Mouse (Mus musculus): ENCODE measurements around the gene Nvl. TPM values are rescaled to one million over a fixed set of nuclear protein-coding genes. Genes with fewer than 3 reads are reported as not detected.

Nvl gene
- polyA plus RNA-seq, 1 experiment = 68.9 TPM

GRCm38 (mm10) chr1:181144966-181145365 is 962 bp upstream of the Nvl start:
- TF ChIP-seq POLR2A (IDR thresholded peaks at IDR 0.05; ENCODE audit: borderline replicate concordance, extremely low read depth, insufficient read depth, insufficient read length, poor library complexity, severe bottlenecking) (no peak), CTCF (IDR thresholded peaks at IDR 0.05; ENCODE audit: borderline replicate concordance, extremely low read depth, insufficient read depth, insufficient read length) (no peak)

GRCm38 (mm10) chr1:181143609-181143949 is 425 bp downstream of the Nvl start:
- TF ChIP-seq CTCF (IDR thresholded peaks at IDR 0.05; ENCODE audit: borderline replicate concordance, extremely low read depth, insufficient read depth, insufficient read length) = no peak
- no peak for TF ChIP-seq POLR2A (IDR thresholded peaks at IDR 0.05; ENCODE audit: borderline replicate concordance, extremely low read depth, insufficient read depth, insufficient read length, poor library complexity, severe bottlenecking)
- no peak for DNase-seq (ENCODE audit: low read depth)

More at GRCm38 (mm10) chr1:181144966-181145365, 962 bp upstream of the Nvl start:
- DNase-seq (ENCODE audit: low read depth) = peak; percentile 21

DNA sequence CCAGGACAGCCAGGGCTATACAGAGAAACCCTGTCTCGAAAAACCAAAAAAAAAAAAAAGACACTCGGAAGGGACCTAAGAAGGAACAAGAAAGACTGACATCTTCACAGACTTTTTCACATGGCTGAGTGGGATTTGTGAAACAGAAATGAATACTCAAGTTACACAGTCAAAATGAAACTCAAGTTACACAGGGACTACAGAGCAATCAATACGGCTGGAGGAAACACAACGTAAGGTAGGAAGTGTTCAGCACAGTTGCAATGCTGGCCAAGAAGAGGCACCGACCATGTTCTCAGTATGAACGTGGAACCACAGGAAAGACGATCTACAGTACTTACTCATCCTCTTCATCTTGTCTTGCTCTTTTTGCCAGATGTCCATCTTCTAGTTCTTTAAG is 5.3 kb downstream of the Nvl start:
- DNase-seq (ENCODE audit: low read depth) = no peak
- TF ChIP-seq CTCF (IDR thresholded peaks at IDR 0.05; ENCODE audit: borderline replicate concordance, extremely low read depth, insufficient read depth, insufficient read length) (no peak), POLR2A (IDR thresholded peaks at IDR 0.05; ENCODE audit: borderline replicate concordance, extremely low read depth, insufficient read depth, insufficient read length, poor library complexity, severe bottlenecking) (no peak)

- no peak for TF ChIP-seq POLR2A (IDR thresholded peaks at IDR 0.05; ENCODE audit: borderline replicate concordance, extremely low read depth, insufficient read depth, insufficient read length, poor library complexity, severe bottlenecking)
- TF ChIP-seq CTCF (IDR thresholded peaks at IDR 0.05; ENCODE audit: borderline replicate concordance, extremely low read depth, insufficient read depth, insufficient read length) = no peak
- no peak for DNase-seq (ENCODE audit: low read depth)
These were observed 12.1 kb downstream of the Nvl start for GRCm38 (mm10) chr1:181131915-181132314.

DNA sequence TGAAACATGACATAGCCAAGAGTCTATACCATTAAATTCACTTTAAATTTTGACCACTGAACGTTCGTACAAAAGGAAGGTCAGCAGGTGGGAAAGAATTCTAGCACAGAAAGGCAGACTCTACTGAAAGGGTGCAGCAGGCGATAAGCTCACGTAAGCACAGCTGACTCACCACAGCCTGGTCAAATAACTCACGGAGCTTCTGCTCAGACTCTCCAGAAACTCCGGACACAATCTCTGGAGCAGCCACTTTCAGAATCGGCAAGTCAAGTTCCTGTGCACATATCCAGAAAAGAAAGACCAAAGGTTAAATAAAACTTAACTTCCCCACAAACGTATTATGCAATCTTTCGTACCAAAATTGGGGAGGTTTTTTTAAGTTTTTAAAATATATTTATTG is 17.2 kb downstream of the Nvl start:
- DNase-seq (ENCODE audit: low read depth) = no peak
- TF ChIP-seq POLR2A (IDR thresholded peaks at IDR 0.05; ENCODE audit: borderline replicate concordance, extremely low read depth, insufficient read depth, insufficient read length, poor library complexity, severe bottlenecking) (no peak), CTCF (IDR thresholded peaks at IDR 0.05; ENCODE audit: borderline replicate concordance, extremely low read depth, insufficient read depth, insufficient read length) (no peak)

DNA sequence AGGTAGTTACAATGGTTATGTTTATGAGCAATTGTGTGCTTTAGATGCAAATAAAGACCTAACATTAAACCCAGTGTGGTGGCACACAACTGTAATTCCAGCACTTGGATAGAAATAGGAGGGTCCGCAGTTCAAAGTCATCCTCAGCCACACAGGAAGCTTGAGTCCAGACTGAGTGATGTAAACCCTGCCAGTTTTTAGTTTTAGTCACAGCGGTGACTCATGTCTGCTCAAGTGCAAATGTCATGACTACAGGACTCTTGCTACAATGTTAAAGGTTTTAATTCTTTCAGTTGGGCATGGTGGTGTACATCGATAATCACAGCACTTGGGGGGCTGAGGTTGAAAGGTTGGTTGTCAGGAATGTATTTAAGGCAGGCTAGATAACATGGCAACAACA is 18.1 kb downstream of the Nvl start:
- TF ChIP-seq CTCF (IDR thresholded peaks at IDR 0.05; ENCODE audit: borderline replicate concordance, extremely low read depth, insufficient read depth, insufficient read length) = no peak
- no peak for TF ChIP-seq POLR2A (IDR thresholded peaks at IDR 0.05; ENCODE audit: borderline replicate concordance, extremely low read depth, insufficient read depth, insufficient read length, poor library complexity, severe bottlenecking)
- DNase-seq (ENCODE audit: low read depth) = no peak

DNA sequence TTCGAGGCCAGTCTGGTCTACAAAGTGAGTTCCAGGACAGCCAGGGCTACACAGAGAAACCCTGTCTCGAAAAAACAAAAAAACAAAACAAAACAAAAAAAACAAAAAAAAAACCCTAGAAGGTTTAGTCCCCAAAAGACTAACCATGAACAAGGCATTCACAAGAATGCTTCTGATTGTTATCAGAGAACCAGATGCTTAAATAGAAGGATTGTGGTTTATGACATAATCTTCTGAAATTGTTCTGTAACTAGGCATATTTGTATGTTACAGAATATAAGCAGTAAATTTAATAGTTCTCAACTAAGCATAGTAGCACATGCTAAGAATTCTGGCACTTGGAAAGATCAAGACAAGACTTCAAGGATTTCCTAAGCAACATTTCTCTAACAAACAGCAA is 19.9 kb downstream of the Nvl start:
- no peak for TF ChIP-seq CTCF (IDR thresholded peaks at IDR 0.05; ENCODE audit: borderline replicate concordance, extremely low read depth, insufficient read depth, insufficient read length)
- no peak for TF ChIP-seq POLR2A (IDR thresholded peaks at IDR 0.05; ENCODE audit: borderline replicate concordance, extremely low read depth, insufficient read depth, insufficient read length, poor library complexity, severe bottlenecking)
- DNase-seq (ENCODE audit: low read depth) = no peak

GRCm38 (mm10) chr1:181117112-181117511 is 26.9 kb downstream of the Nvl start:
- no peak for DNase-seq (ENCODE audit: low read depth)
- TF ChIP-seq CTCF (IDR thresholded peaks at IDR 0.05; ENCODE audit: borderline replicate concordance, extremely low read depth, insufficient read depth, insufficient read length) = no peak
- no peak for TF ChIP-seq POLR2A (IDR thresholded peaks at IDR 0.05; ENCODE audit: borderline replicate concordance, extremely low read depth, insufficient read depth, insufficient read length, poor library complexity, severe bottlenecking)

DNA sequence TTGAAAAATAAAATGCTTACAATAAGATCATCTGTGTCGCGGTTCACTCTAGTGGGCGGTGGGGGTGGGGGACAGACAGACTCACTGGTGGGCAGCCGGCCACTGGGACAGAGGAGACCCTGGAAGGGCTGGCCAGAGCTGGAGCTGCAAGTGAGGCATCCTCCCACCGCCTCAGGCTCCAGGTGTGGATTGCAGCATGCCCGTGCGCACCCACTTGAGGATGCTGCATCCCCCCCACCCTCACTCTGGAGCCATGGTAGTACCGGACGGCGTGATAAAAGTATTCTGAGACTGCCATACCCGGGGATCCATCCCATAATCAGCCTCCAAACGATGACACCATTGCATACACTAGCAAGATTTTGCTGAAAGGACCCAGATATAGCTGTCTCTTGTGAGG is 54.0 kb downstream of the Nvl start:
- no peak for DNase-seq (ENCODE audit: low read depth)
- TF ChIP-seq CTCF (IDR thresholded peaks at IDR 0.05; ENCODE audit: borderline replicate concordance, extremely low read depth, insufficient read depth, insufficient read length) = no peak
- no peak for TF ChIP-seq POLR2A (IDR thresholded peaks at IDR 0.05; ENCODE audit: borderline replicate concordance, extremely low read depth, insufficient read depth, insufficient read length, poor library complexity, severe bottlenecking)

DNA sequence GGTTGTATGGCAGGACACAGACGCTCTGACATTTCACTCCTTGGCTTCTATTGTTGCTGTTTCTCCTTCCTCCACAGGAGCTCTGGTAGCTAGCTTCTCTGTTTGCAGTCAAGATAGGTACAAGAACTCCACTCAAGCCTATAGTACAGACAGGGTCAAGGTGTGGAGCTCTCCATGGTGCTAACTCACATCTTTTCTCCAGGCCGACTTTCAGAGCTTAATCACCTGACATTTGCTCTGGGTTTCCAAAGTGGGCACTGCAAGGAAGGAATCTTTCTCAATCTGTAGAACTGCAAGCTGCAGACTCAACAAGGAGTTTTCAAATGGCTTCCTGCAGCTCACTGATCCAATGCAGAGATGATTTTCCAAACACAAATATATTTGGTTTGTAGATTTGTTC is 60.0 kb downstream of the Nvl start:
- no peak for TF ChIP-seq POLR2A (IDR thresholded peaks at IDR 0.05; ENCODE audit: borderline replicate concordance, extremely low read depth, insufficient read depth, insufficient read length, poor library complexity, severe bottlenecking)
- TF ChIP-seq CTCF (IDR thresholded peaks at IDR 0.05; ENCODE audit: borderline replicate concordance, extremely low read depth, insufficient read depth, insufficient read length) = no peak
- DNase-seq (ENCODE audit: low read depth) = no peak

- no peak for TF ChIP-seq POLR2A (IDR thresholded peaks at IDR 0.05; ENCODE audit: borderline replicate concordance, extremely low read depth, insufficient read depth, insufficient read length, poor library complexity, severe bottlenecking)
- TF ChIP-seq CTCF (IDR thresholded peaks at IDR 0.05; ENCODE audit: borderline replicate concordance, extremely low read depth, insufficient read depth, insufficient read length) = peak; percentile 7; the same call in 1 of the 2 replicates
- no peak for DNase-seq (ENCODE audit: low read depth)
These were observed 70.9 kb downstream of the Nvl start for GRCm38 (mm10) chr1:181073075-181073474.

DNA sequence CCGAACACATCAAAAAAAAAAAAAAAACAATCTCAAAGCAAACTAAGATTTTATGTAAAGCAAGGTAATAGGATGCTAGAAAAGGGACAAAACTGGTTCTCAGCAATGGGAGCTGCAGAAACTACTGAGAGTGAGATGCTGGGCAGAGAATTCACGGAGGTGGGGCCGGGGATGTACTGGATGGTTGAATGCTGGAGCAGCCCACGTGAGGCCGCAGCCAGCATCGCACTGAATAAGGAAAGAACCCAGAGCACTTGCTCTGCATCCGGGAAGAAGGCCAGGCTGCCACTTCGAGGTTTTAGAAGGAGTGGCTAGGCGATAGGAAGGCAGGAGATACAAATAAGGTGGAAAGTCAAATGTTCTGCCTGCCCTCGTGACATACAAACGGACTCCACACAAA is 74.3 kb downstream of the Nvl start:
- DNase-seq (ENCODE audit: low read depth) = no peak
- no peak for TF ChIP-seq POLR2A (IDR thresholded peaks at IDR 0.05; ENCODE audit: borderline replicate concordance, extremely low read depth, insufficient read depth, insufficient read length, poor library complexity, severe bottlenecking)
- no peak for TF ChIP-seq CTCF (IDR thresholded peaks at IDR 0.05; ENCODE audit: borderline replicate concordance, extremely low read depth, insufficient read depth, insufficient read length)

DNA sequence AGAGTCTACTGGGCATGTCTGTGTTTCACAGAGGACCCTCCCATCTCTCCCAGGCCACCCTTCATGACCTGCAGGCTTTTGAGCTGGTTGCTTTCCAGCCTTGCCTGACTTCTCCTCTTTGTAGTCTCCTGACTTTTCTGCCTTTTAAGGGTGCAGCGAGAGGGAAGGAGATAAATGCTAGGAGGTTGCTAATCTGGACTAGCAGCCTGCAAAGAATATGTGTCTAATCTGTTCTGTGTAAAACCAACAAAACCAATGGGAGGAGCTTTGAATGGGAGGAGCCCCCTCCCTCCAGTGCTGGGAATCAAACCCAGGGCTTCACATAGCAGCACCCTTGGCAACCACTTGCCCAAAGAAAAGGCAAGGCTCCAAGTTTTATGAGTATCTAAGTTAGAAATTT is 75.7 kb downstream of the Nvl start:
- DNase-seq (ENCODE audit: low read depth) = no peak
- TF ChIP-seq CTCF (IDR thresholded peaks at IDR 0.05; ENCODE audit: borderline replicate concordance, extremely low read depth, insufficient read depth, insufficient read length) (no peak), POLR2A (IDR thresholded peaks at IDR 0.05; ENCODE audit: borderline replicate concordance, extremely low read depth, insufficient read depth, insufficient read length, poor library complexity, severe bottlenecking) (no peak)
